Mouse (Mus musculus): ENCODE measurements around the gene Mest. TPM values are rescaled to one million over a fixed set of nuclear protein-coding genes. Genes with fewer than 3 reads are reported as not detected.

Mest gene
- polyA plus RNA-seq (2017; shearing (Covaris generic)), result 0.56 TPM

DNA sequence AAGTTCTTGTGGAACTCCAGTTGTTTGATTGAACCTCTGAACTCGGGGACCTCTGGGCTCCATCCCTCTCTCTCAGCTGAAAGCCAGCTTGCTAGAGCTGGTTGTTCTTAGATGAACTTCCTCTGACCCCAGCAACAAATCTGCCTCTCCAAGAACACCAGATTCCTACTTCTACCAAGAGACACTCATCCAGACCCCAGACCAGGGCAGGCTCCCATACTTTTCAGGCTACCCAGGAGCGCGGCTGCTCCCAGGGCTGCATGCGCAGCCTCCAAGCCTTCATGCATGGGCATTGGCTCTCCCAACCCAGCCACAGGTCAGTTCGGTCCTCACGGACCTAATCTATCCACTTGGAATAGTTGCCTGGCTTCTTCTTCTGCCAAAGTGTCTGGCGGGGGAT, at the start of gene Mest:
TSS of gene Mest (plus strand) at position 217 of the 400 bp plus-strand sequence.

DNA sequence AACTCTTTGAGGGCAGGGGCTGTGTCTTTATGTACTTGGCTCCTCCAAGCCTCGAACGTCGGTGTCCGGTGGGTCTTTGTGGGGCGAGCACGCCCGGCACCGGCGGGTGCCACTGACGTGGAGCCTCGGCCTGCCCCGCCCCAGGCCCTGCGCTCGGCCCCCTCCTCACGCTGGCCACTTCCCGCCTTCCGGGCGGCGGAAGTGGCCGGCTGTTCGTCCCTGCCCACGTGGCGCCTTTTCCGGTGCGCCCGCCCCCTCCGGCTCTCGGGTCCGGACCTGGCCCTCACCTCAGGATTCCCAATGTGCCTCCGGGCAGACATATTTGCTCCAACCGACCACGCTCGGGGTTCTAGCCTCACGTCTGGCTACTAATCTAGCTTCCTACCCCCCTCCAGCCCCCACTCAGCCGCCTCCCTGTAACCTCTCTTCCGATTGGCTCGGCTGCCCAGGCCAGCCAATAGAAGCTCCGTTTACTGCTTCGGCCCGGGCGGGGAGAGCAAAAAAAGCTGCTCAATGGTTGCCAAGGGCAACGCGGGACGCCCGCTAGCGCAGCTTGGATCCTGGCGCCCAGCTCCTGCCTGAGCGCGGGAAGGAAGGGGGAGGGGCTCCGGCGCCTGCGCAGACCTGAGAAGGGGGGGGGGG, 29.9 kb upstream of the Mest start, which contains the start of gene Cep41:
TSS of gene Cep41 (minus strand) at position 400 of the 642 bp plus-strand sequence.

Other genes with a start within 250 kb of the Mest start
- 69.4 TPM for gene Tmem209, start 213.8 kb upstream of the Mest start, polyA plus RNA-seq (2017; shearing (Covaris generic))
- gene Ssmem1, start 213.7 kb upstream of the Mest start, polyA plus RNA-seq (2017; shearing (Covaris generic)), result not detected
- not detected for gene Cpa2, start 182.0 kb upstream of the Mest start, polyA plus RNA-seq (2017; shearing (Covaris generic))
- not detected for gene Cpa4, start 155.2 kb upstream of the Mest start, polyA plus RNA-seq (2017; shearing (Covaris generic))
- not detected for gene Cpa5, start 112.5 kb upstream of the Mest start, polyA plus RNA-seq (2017; shearing (Covaris generic))
- gene Cpa1, start 84.3 kb upstream of the Mest start, polyA plus RNA-seq (2017; shearing (Covaris generic)), result not detected
- 14.1 TPM for gene Cep41, start 29.8 kb upstream of the Mest start, polyA plus RNA-seq (2017; shearing (Covaris generic))
- gene Copg2, start 173.2 kb downstream of the Mest start, polyA plus RNA-seq (2017; shearing (Covaris generic)), result 60.8 TPM
- gene Tsga13, start 192.0 kb downstream of the Mest start, polyA plus RNA-seq (2017; shearing (Covaris generic)), result not detected
- not detected for gene Klf14, start 235.5 kb downstream of the Mest start, polyA plus RNA-seq (2017; shearing (Covaris generic))

Measured in inflammation-experienced regulatory T-cells, adult 16 weeks (primary cell).